Mouse (Mus musculus) kidney, adult 8-10 months (tissue): ENCODE measurements around the gene Myrip.
A peak's percentile ranks its signal among the peaks of the same experiment; 100 is the strongest.
"Not testable (repeated sequence)": the region's sequence is repeated elsewhere in the genome, so short reads cannot be mapped to it uniquely, and the experiment has no call there.

ENCODE experiments used
- DNase-seq, 2 experiments: peaks; one replicate each; pipeline ENCODE4 v3.0.0; 2022

Gene Myrip

DNA sequence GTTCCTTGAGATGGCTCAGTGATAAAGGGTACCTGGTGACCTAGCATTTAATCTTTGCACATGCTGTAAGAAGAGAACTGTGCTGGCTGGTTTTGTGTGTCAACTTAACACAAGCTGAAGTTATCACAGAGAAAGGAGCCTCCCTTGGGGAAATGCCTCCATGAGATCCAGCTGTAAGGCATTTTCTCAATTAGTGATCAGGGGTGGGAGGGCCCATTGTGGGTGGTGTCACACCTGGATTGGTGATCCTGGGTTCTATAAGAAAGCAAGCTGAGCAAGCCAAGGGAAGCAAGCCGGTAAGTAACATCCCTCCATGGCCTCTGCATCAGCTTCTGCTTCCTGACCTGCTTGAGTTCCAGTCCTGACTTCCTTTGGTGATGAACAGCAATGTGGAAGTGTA lies at the start of gene Myrip:
TSS of gene Myrip (plus strand) at position 301 of the 400 bp plus-strand sequence.
- not testable (repeated sequence) for DNase-seq

DNA sequence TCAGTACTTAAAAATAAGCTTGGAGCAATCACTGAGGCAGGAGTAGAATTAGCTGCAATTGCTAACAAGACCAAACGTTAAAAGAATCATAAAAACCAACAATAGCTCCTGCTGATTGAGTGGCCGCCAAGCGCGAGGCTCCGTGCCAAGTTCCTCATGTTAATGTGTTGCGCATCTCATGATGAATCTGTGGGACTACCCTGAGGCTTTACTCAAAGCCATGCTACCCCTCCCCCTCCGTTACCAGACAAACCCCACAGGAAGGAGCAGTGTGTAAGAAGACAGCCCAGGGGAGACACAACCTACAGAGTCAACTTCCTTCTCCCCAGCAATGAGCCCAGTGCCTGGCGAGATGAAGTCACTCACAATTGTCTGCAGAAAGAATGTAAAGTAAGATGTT lies 41.5 kb upstream of the Myrip start:
- DNase-seq = peak in 1 of 2 experiments; percentile 6

DNA sequence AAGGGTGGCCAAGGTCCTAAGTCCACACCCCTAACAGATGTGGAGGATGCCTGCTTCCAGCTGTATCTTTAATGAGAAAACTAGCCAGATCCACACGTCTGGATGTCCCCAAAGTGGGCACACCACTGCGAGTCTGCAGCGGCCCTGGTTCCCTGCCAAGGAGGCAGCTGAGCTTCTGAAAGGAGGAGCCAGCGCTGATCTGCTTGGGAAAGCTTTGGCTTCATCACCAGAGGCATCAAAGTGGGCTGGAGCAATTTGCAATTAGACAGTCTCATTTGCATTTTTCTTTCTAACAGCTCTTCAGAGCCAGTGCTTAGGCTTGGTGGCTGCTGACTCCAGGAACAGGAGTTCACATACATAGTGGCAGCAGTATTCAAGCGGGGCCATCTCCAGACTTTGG lies 37.3 kb upstream of the Myrip start:
- DNase-seq = no peak

DNA sequence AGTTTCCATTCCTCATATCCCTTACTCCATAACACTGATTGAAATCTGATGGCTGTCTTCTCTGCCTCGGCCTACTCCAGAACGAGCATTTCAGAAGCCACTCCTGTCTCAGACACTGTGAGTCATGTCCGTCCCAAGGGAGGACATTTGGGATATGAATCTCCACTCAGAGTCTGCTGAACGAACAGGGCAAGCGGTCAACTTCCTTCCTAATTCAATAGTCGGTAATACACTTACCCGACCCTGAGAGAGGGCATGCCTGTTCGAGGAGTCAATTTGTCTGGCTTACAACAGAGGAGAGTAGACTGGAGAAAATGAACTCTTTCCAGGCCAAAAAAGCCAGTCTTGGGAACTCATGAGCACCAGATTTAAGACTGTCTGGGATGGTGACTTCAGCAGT lies 28.2 kb upstream of the Myrip start:
- peak; percentile 50 to 67 for DNase-seq

DNA sequence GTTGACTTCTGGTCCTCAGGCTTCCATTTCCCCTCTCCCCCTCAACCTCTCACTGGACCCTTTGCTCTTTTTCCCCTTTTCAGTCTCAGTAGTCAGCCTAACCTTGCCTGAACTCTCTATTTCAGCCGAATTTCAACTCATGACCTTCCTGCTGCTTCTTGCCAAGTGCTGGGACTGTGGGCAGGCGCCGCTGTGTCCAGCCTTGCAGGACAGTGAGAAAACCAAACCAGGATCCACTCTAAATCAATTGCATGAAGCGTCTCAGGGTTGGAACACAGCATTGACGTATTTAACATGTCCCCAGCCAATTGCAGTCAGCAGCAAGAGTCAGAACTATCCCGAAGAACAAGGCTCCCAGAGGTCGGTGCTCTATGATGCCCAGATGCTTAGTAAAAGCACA lies 26.1 kb upstream of the Myrip start:
- peak; percentile 37 to 40 for DNase-seq

DNA sequence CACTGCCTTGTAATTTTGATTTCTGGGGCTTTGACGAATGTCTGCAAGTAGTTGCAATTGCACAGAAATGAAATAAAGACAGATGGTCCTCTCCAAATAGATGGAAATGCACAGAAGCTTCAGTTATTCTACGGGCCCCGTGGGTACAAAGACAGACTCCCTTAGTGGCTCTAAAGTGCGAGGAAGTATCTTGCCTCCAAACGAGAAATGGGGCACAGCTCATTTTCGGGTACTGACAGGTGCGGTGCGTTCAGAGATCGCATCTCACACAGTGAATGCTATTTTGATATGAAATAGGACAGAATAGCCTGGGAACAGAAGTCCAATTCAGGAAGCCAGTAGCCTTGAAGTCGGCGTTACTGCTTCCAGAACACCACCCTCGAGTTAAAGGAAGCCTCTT lies 20.2 kb upstream of the Myrip start:
- no peak for DNase-seq

DNA sequence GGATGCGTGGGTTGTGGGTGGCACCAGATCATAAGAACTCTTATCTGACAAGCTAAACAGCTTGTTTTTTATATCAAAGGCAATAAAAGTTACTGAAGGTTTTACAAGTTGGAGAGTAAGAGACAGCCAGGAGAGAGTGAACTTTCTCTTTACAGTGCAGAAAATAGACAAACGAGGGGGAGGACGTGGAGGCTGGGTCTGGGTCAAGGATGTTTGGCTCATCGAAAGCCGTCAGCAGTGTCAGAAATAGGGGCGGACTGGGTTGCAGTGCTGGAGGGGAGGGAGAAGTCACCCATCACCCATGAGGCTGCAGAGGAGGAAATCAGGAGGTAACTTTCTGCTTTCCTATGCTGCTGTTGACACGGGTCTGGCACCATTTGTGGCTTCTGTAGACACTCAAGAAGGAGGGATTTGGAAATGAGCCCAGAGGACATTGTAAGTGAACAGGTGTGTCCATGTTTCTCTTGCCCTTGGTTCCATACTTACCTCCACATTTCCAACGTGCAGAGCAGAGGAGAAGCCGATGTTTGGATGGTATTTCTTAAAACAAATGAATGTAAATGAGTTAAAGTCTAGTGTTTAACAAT lies 18.8 kb upstream of the Myrip start:
- no peak for DNase-seq

DNA sequence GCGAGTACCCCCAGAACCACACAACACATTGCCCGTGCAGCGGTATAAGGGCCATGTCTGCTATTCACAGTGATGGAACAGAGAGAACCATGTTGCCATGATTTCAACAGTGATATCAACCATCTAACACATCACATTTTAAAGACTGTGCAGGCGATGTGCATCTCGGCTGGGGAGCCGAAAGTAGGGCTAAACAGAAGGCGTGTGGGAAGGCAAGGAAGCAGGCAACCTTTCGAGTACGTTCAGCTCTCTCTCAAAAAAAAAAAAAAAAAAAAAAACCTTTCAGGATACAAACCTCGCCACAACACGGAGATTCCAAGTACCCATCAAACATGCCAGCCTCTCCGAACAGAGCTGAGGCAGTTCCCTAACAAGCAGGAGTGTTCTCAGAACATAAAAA lies 17.8 kb upstream of the Myrip start:
- no peak for DNase-seq

DNA sequence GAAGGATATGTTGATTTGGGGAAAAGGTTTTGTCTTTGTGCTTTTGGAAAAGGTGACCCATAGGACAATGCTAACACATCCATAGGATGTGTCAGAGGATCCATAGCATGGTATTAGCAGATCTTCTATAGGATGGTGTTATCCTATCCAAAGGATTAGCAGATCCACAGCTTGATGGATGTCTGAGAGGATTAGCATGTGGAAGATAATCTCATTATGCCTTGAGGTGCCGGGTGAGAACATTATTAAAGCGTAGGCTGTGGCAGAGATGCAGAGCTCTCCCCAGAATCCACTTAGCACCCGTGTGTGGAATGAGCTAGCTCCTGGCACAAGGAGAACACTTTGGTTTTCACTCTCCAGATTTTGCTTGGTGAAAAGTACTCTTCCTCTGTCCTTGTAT lies 13.3 kb upstream of the Myrip start:
- no peak for DNase-seq

DNA sequence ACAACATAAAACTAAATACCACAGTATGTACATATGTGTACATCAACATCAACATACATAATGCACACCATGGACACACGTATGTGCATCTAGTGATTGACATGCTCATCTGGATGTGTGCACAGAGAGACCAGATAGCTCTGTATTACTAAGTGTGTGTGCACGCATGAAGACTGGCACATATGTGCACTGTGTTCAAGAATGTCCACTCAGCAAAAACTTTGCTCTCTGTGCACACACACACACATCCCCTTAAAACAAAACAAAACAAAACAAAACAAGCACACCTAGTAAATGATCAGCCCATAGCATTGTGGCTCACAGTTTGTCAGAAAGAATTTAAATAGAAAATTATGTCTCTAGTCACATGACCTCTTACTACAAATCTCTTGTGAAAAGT lies 10.9 kb upstream of the Myrip start:
- no peak for DNase-seq

DNA sequence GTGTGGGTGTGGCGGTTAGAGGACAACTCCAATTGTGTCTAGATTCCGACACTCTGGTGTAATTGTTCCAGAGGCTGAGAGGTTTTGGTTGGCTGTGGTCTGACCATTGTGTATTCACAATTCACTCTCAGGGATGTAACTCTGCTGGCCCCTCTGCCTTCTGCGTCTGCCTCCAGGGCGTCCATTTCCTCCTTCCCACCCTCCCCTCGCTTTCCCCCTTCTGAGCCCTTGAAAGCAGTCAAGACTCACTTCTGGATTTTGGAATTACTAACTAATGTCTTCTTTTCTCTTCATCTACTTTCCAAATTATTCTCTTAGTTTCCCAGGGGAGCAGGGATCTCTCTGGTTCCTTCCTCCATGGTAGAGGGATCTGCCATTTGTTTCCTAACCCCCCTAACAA lies 8.8 kb upstream of the Myrip start:
- no peak for DNase-seq

DNA sequence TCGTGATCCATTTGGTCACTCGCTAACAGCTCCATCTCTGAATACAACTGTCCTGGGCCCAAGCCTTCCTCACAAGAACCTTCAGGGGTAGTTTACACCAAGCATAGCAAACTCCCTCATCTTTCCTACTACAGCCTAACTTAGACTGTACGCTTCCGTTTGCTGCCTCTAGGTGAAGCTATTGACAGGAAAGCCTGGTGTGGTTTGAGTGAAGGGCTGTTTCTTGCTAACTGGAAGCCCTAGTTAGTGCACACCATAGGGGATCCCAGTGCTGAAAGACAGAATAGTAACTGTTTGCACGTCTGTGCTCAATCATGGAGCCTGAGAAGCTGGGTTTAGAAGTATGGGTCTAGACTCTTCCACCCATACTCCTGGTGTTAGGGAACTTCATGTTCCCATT lies 5.8 kb upstream of the Myrip start:
- peak in 1 of 2 experiments; percentile 14 for DNase-seq

DNA sequence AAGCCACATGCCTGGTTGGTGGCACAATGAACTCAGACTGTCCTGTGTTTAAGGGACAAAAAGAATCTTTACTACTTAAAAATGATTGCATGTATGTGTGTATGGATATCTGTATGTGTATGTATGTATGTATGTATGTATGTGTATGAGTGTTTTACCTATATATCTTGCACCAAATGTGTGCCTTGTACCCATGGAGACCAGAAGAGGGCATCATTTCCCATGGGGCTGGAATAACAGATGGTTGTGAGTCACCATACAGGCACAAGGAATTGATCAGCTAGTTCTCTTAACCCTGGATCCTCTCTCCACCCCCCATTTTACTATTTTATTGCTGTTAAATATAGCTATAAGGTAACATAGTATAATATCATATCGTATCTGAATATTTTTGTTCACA lies 4.4 kb upstream of the Myrip start:
- DNase-seq = no peak

DNA sequence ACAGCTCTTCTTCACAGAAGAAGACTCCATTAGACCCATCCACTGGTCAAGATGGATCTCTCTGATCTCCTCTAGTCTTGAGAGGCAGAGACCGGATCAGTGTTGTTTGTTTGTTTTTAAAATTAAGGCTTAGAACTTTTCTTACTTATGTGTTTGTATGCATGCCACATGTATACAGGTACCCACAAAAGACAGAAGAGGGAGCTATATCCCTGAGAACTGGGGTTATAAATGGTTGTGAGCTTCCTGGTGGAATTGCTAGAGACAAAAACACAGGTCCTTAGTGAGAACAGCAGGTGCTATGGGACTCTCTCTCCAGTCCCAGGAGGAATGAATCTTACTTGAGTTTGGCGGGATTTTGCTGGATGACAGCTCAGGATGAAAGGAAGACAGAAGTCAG lies 1.9 kb upstream of the Myrip start:
- no peak for DNase-seq

DNA sequence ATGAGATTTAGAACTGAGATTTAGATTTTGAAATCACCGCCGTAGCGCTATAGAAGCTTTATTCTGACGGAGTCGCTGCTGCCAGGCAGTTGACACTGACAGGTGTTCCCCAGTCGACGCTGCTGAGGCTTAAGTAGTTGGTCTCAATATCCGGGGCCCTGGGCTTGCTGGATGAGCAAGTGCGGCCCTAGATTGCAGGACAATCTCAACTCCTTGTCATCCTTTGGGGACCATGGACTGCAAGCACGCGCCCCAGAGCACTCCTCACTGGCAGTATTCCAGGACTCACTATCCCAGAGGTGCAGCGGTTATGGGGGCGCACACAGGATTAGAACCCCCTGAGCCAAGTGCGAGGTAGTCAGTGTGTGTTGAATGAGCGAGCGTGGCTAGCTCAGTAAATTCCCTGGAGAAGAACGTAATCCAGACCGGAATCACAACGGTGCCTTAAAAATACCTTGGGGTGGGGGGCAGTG lies 1.7 kb downstream of the Myrip start:
- DNase-seq = no peak

DNA sequence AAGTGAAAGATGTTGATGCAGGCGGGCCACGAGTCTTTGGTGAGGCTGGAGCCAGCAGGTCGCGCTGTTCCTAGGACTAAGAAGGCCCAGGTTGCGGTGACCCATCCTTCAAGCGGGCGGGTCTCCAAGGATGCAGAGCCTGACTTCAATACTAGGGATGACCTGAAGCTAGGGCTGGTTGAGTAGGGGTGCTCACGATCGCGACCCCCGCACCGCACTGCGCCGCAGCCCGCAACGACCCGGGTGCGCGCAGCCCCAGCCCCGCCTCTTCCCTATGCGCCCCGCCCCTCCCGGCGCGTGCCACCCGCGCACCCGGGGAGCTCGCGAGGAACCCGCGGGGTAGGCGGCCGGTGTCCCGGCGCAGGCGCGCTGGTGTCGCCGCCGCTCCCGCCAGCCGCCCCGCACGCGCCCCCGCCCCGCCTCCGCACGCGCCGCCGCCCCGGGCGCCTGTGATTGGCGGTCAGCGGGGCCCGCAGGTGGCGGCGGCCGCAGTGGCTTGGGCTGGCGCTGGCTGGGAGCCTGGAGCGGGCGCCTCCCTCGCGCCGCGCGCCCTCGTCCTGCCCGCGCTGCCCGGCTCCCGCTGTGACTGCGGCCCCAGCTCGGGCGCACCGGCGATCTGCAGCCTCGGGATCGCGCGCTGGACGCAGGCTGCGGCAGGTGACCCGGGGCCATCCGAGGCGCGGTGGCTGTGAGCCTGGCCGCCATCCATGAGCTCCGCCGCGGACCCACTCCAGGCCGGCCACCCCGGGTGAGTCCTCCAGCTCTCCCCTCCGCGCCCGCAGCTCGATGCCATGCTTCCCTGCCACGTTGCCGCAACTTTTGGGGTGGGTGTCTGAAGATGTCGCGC lies 2.4 kb downstream of the Myrip start:
- peak; percentile 2 to 11 for DNase-seq

DNA sequence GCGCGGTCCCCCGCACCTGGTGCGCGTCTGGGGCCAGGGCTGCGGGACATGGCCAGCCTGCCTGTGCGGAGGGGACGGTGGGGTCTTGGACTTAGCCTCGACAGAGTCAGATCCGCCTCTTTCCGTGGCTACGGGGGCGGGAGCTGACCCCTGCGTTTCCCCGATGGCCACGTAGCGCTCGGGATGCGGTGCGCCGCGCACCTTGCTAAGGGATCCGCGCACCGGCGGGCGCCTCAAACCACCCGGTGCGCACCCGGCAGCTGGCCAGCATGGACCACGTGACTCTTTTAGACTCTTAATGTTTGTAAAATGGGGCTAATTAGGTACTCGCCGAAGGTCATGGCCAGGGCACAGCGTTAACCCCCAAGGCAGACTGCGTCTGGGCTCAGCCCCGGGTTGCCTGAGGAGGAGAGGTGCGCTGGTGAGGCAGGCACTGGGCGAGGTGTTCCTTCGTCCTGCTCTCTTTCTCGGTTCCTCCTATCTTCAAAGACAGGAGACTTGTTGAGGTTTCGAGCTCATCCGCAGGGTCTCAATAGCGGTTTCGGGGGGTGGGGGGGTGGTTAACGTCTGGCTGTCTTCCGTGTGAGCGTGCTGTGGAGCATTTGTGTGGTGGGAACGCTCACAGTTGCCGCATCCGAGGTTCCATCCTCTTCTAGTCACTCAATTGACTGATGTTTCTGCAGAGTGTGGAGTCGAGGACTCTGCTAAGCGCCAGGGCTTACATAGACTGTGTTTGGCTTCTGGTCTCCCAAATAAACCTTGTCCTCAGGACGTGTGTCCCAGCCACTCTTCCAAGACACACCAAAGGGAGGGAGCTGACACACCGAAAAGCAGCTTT lies 3.2 kb downstream of the Myrip start:
- no peak for DNase-seq

DNA sequence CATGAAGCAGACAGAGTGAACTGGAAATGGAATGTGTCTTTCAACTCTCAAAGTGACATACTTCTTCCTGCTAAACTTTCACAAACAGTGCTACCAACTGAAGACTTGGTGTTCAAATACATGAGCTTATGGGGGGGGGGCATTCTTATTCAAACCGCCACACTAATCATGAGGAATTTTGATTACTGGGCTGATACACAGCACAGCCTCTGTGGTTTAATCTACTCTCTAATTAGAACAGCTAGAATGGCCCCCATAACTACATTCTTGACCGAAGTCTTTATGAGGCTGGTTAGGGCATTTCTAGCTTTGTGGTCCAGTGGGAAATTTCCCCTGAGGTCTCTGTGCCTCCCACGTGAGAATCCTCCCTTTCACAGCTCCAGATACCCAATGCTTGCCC lies 13.9 kb downstream of the Myrip start:
- DNase-seq = no peak

DNA sequence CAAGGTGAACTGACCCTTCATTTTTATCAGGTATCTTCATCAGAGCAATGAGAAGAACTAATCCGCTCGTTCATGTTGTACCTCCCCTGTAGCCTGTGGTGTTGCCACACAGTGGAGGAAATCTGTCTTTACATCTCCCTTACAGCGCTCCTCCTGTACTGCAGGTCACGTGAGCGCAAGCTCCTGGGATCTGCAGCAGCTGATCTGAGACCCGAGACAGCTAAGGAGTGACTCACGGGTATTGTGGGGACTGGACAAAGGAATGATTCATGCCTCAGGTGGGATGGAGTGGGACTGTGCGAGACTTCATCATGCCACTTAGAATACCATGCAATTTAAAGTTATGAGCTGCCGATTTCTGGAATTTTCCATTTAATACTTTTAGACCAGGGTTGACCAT lies 17.8 kb downstream of the Myrip start:
- no peak for DNase-seq

DNA sequence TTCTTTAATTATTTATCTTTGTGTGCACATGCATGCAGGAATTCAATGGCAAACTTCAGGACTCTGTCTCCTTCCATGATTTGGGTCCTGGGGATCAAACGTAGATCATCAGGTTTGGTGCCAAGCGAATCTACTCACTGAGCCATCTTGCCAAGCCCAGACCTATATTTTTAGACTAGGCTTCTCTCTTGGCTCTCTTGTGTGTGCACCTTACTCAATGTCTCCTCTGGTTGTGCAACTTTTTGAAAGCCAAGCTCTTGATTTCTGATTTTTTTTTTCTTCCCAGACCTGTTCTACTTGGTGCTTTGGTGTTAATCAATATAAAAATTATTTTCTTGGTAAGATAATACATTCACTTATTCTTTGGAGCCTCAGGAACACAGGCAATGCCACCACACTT lies 19.3 kb downstream of the Myrip start:
- no peak for DNase-seq

DNA sequence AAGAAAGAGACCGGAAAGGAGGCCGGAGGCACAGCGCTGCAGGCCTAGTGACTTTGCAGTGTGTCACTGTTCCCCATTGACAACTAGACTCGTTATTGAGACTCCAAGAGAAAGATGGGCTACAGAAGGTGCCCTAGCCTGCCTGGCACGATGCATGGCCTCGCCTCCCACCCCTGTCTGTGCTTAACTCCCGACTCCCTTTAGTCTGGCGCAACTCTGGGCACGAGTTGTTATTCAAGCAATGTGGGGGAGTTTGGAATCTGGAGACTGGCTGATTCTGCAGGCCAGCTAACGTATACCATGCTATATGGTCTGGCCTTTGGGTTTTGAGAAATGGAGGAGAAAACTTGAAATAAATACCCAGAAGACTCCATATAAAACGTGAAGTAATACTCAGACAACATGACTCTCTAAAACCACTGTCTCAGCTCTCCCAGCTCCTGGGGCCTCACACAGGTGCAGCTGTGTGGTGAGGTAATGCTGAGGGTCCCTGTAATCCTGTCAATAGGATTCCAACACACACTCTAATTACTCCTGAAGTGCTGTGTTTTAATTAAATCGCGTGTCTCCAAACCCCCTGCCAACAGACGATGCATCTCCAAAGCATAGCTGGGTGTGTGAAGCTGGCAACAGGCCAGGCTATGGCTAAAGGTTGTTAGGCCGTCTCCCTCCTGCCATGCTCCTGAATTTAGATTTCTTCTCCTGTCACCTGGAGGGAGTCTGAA lies 21.6 kb downstream of the Myrip start:
- no peak for DNase-seq

DNA sequence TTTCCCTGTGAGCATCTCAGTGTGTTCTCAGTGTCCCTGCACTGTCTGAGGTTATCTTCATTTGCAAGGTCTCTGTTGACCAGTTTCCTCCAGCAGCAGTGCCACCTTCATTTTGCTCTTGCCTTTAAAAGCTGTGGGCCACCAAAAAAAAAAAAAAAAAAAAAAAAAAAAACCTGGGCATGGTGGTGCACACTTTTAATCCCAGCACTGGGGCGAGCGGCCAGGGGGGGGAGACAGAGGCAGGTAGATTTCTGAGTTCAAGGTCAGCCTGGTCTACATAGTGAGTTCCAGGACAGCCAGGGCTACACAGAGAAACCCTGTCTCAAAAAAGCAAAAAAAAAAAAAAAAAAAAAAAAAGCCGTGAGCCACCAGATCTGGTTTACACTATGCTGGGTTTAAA lies 29.7 kb downstream of the Myrip start:
- not testable (repeated sequence) for DNase-seq

DNA sequence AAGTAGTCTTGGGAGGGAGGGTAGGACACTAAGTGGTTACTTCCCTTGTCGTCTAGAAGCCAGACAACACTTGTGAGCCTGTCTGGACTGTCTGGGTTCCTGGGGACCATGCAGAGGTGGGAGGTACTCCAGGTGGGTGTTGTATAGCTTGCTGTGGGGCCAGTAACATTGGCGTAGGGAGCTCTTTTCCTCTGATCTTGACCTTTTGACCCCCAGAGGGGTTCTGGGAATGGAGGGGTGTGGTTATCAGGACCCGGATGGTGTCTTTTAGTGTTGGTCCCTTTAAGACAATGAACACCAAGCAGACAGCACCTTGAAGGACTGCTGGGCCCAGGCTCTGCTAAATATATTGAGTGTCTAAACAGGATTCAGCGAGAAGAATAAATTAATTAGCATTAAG lies 36.9 kb downstream of the Myrip start:
- no peak for DNase-seq
